Mouse (Mus musculus): ENCODE data around the gene 6820408C15Rik.

The 6820408C15Rik gene

GRCm38 (mm10) chr2:152415287-152415686 lies at the start of gene 6820408C15Rik:
TSS of gene 6820408C15Rik (plus strand) at chr2:152415587.
- no peak for DNase-seq

- DNase-seq = no peak
Observed at GRCm38 (mm10) chr2:152367917-152368316, 47.5 kb upstream of the 6820408C15Rik start.

- DNase-seq = peak; percentile 46 to 54
Observed at GRCm38 (mm10) chr2:152368532-152369140, 46.8 kb upstream of the 6820408C15Rik start.

GRCm38 (mm10) chr2:152372104-152372503 lies 43.3 kb upstream of the 6820408C15Rik start:
- no peak for DNase-seq

GRCm38 (mm10) chr2:152372661-152373060 lies 42.7 kb upstream of the 6820408C15Rik start:
- no peak for DNase-seq

GRCm38 (mm10) chr2:152373547-152373946 lies 41.8 kb upstream of the 6820408C15Rik start:
- DNase-seq = no peak

- DNase-seq = peak; percentile 13 to 20
Observed at GRCm38 (mm10) chr2:152375652-152376344, 39.6 kb upstream of the 6820408C15Rik start.

- no peak for DNase-seq
Observed at GRCm38 (mm10) chr2:152376345-152376741, 39.0 kb upstream of the 6820408C15Rik start, which contains the start of gene Nrsn2. TSS of gene Nrsn2 (minus strand) at chr2:152376638.

- DNase-seq = no peak
Observed at GRCm38 (mm10) chr2:152384191-152384590, 31.2 kb upstream of the 6820408C15Rik start.

GRCm38 (mm10) chr2:152392786-152393185 lies 22.6 kb upstream of the 6820408C15Rik start:
- DNase-seq = peak in 1 of 2 experiments; percentile 52

GRCm38 (mm10) chr2:152393225-152394017 lies 22.0 kb upstream of the 6820408C15Rik start:
- DNase-seq = no peak

- DNase-seq = no peak
Observed at GRCm38 (mm10) chr2:152395271-152395920, 20.0 kb upstream of the 6820408C15Rik start.

- peak; percentile 40 to 61 for DNase-seq
Observed at GRCm38 (mm10) chr2:152396110-152397003, 19.0 kb upstream of the 6820408C15Rik start.

GRCm38 (mm10) chr2:152397004-152397589 lies 18.3 kb upstream of the 6820408C15Rik start:
- DNase-seq = peak; percentile 48 to 63

- DNase-seq = peak; percentile 96 to 98
Observed at GRCm38 (mm10) chr2:152397680-152398435, 17.5 kb upstream of the 6820408C15Rik start, which contains the start of gene Sox12. TSS of gene Sox12 (minus strand) at chr2:152398063.

- peak; percentile 77 to 86 for DNase-seq
Observed at GRCm38 (mm10) chr2:152398691-152399090, 16.7 kb upstream of the 6820408C15Rik start.

- no peak for DNase-seq
Observed at GRCm38 (mm10) chr2:152399122-152399542, 16.3 kb upstream of the 6820408C15Rik start.

- peak; percentile 94 to 95 for DNase-seq
Observed at GRCm38 (mm10) chr2:152406126-152406525, 9.3 kb upstream of the 6820408C15Rik start.

GRCm38 (mm10) chr2:152409781-152410180 lies 5.6 kb upstream of the 6820408C15Rik start:
- no peak for DNase-seq

- peak; percentile 69 to 71 for DNase-seq
Observed at GRCm38 (mm10) chr2:152410971-152411371, 4.4 kb upstream of the 6820408C15Rik start.
